Mouse (Mus musculus) WW6 (cell line): ENCODE measurements at regions not wholly inside any gene's neighbourhood (a gene's known extent, or its start where the extent isn't known, plus 50 kb on each side); places are given as distances from the start of the nearest gene placed in this dataset.

Experiments used
- DNase-seq: peaks from one replicate; pipeline ENCODE4 v3.0.0-alpha.2; 2013; ENCODE audit warnings: low read depth, low spot score

DNA sequence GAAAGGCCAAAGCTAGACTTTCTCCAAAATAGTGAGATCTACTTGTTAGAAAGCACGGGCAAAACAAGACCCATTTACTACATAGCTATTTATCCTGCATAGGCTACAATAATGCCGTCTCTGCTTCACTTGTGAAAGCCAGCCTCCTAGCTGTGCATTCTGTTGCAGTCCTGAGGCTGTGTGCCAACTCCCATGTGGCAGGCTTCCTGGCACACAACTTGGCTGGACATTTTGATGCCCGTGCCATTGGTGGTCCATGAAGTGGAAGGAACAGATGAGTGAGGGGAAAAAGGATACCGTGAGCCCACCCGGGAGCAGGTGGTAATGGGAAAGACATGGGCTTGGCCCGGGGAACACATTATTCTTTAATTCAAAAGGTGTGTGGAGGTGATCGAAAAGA lies 120.4 kb downstream of the Csl start:
- no peak for DNase-seq

DNA sequence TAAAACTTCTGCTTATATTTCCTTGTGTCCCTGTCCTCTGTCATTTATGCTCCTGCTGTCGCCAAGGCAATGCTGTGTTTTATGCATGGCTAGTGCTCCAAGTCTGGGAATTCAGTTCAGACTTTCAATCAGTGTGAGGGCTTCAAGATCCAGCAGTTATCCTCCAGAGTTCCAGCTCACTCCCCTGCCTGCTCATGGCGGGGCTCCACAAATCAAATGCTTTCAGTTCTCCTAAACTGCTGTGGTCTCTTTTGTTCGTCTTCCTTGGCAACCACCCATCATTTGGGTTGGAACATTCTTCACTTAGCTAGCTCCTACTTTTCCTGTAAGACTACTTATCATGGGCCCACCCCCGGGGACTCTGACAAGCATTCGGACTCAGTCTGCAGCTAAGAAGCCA lies 120.0 kb downstream of the Csl start:
- no peak for DNase-seq

DNA sequence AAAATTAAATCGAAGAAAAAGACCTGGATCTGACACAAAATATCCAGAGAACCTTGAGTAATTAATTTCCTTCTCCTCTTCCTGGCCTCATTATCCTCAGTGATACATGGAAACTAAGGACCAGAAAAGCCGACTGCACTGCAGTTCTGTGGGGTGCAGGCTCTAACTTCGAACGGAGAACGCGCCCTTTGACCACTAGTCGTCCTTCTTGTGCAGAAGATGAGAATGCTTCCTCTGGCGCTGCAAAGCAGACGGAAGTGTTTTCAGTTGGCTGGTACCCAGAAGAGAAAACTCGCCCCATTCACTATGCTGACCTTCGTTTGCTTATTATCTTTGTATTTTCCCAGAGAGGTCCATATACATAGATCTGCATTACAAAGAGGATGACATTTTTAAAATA lies 117.7 kb downstream of the Csl start:
- peak; percentile 7 for DNase-seq

DNA sequence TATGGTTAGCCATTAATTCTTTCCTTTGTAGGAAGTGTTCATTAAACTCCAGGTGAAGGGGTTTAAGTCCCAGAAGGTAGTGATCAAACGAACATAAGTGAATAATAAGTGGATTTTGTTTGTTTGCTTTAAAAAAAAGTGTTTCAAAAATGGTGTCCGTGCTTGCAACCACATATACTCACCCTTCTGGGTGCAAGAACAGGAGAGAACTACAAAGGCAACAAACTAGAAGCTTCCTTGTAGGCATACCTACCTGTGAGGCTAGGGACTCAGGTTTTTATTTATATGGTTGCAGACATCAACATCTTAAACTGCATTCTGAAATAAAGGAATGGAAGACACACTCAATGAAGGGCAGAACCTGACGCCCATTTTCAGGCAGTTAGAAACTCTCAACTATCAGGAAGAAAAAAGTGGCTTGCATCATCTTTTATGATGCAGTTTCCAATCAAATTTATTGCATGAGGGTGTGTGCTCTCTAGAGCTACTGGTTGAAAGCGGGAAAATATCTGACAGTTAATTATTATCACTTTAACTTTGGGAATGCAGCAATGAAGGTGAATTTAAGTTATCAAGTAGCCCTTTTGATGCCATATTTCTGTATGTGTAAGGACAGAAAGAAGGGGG lies 117.1 kb downstream of the Csl start:
- DNase-seq, result no peak

DNA sequence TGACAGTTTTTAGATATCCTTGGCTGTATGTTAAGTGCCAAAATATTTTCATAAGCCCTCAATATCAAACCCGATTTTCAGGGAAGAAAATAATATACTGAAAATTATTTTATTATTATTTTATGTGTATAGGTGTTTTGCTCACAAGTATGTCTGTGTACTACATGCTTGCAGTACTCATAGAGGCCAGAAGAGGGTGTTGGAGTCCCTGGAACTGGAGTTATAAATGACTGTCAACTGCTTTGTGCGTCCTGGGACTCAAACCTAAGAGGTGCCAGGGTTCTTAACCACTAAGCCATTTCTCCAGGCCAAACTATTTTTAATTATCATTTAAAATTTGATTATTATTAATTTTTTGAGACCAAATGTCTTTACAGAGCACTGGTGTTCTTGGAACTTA lies 114.5 kb downstream of the Csl start:
- DNase-seq, result peak; percentile 3

DNA sequence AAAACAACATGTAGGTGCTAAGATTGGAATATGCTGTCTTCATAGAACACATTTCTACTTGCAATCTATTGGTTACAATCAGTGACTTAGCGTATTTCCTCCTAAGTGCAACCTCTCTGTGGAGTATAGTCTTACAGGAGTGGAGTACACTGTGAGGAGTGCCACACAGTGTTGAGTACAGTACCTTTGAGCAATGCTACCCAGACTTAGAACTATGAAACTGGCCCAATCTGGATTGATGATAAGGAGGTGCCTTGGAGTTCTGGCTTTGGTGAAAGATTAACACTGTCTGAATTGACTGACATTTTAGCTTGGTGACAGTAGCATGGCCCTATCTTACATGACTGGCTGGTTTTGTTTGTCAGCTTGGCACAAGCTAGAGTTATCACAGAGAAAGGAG lies 107.4 kb downstream of the Csl start:
- DNase-seq, result no peak

DNA sequence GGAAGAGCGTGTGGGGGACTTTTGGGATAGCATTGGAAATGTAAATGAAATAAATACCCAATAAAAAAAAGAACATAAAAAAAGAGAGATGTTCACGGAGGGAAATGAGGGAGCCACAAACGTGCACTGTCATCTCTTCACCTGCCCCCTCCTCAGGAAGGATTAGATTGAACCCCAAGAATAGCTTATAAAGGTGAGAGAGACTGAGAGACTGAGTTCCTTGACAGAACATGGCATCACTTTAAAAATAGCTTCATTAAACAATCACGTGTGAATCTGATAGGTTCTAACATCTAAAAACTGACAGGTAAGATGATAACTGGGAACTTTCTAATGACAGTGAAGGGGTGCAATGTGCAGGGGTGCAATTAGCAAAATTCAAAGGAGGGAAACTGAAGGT lies 105.2 kb downstream of the Csl start:
- DNase-seq, result no peak

DNA sequence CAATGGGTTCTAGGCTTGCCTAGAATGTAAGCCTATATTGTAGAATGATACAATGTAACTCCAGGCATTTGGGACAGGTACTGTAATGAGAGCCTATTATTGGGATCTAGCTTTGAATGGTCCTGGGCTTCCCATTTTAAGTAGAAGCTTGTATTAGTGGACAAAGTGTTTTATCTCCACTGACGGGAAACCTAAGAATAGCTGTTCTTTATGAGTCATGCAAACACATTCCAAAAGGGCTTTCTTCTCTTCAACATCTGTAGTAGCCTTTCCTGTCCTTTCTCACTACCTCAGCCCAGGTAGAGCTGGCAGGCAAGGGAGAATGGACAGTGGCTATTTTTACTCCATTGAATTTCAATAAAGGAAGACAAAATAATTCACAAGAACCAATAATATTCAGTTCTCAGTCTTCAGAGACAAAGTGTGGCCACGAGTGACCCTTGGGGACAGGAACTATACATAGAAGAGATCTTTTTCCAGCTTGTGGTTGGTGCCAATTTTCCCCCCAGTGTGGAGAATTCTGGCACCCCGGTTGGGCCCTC lies 82.8 kb downstream of the Csl start:
- DNase-seq, result no peak

DNA sequence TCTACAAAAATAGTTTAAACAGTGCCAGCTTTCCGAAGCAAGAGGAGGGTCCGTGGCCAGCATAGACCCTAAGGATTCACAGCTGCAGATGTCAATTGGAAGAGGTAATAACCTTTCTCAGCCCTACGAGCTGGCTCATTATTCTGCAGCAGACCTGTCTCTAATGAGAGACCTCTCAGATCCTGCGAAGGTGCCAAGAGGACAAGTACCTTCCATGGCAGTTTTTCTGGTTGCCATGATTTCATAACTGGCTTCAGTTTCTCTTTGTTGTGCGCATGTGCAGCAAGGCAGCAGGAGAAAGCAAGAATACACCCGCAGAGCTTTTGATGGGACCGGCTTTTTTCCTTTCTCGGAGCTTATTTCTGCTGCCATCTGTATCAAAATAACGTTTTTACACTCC lies 81.4 kb downstream of the Csl start:
- no peak for DNase-seq

DNA sequence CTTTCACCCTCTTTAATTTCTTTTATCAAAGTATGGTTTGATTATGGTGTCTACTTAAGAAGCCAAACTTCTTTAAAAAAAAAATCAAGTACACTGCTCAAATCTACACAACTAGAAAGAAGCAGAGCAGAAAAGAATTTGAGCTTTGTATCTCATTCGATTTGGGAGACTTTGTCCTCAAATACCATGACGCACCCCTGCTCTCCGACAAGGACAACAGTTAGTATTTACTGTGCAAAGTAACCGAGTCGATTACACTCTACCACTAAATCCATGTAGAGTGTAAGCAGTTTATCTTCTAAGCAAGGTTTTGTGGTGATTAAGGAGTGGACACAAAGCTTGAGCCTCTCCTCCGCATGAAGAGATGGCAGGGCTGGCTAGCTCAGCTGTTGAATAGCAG lies 79.6 kb downstream of the Csl start:
- DNase-seq, result no peak

DNA sequence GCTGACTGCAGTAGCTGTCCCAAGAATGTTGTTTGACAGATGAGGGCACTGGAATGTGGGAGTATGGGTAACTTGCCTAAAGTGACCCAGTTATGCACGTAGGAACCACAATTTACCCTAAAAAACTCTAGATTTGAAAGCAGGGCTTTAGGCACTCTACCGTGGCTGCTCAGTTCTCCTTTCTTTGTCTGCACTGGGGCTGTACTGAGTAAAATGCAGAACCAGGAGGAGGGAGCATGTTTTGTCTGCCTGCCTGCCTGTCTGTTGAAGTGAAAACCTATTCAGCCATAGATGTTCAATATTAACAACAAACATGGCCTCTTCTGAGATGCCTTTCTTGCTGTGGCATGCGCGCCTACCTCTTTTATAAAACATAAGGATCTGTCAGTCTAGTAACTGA lies 77.5 kb downstream of the Csl start:
- DNase-seq, result no peak

DNA sequence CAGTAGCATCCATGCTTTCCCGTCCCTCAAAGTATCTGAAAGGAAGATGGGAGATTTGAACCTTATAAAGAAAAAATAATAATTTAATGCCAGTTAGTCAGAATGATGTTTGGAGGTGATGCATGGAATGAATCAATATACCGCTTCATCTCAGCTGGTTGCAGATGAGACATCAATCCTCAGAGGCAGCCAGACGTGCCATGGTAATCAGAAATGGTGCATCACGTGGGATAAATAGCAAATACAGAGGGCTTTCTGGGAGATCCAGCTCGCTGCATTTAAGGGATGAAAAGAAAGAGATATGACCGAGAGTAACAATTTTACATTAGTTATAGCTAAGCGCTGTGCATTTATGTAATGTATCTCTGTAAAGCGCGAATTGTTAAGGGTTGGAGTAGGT lies 77.1 kb downstream of the Csl start:
- no peak for DNase-seq

DNA sequence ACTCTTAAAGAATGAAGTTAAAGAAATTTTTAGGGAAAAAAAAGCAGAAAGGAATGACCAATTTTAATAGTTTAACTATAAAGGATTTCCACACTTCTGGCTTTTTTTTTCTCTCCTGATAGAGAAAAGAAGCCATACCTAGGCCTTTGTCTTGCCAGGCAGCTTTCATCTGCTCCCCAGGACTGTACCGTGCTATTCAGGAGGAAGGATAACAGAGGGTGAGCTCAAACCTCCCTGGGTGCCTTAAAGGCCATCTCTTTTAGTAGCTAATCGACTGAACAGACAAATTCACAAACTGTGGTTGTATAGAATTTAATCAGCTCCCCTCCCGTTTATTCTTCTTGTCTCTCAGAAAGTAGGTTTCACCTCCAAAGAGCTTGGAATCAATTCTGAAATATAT lies 76.1 kb downstream of the Csl start:
- DNase-seq, result no peak

DNA sequence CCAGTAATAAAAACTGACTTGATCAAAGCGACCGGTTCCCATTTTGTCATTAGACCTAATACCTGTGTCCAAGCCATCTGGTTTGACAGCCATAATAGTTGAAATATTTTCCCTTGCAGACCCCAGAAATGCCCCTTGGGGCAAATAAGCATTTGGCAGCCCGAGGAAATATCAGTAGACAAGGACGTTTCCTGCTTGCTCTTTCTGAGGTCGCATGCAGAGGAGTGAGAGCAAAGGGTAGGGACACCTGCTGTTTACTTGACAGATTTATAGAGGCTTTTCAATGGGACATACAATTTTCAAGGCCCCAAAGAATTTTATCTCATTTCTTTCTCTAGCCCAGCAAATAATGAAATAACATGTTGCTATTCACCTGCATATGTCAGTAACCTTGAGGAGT lies 73.5 kb downstream of the Csl start:
- no peak for DNase-seq

DNA sequence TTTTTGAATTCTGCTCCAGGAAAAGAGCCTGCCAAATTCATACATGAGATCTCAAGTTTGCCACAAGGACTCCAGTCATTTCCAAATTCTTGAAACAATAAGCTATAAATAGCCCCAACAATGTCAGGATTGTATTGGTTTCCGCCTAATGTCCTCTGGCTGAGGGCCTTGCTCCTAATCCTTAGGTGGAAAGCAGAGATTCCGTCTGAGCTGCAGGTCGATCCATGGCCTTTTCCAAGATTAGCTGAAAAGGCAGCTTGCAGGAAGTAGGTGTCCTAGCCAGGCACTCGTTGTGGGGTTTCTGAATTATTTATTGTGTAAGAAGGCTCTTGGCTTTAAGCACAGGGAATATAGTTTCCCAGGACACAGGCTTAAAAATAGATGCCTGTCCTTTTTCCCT lies 72.4 kb downstream of the Csl start:
- no peak for DNase-seq

DNA sequence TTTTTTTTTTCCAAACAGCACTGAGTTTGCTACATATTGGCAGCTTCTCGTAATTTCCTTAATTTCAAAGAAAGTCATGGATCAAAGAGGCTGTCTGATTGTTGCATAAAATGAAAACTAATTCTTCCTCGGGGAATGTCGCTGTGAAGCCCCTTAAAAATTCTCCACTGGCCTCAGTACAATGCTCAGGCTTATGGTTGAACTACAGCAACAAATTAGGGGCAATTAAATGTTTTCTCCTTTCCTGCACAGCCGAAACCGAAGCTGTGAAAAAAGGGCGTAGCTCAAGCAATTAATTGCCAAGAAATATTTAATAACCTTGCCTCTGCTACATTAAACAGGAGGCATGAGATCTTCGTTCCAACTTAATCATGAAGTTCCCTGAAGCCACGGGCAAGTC lies 61.8 kb downstream of the Csl start:
- no peak for DNase-seq

DNA sequence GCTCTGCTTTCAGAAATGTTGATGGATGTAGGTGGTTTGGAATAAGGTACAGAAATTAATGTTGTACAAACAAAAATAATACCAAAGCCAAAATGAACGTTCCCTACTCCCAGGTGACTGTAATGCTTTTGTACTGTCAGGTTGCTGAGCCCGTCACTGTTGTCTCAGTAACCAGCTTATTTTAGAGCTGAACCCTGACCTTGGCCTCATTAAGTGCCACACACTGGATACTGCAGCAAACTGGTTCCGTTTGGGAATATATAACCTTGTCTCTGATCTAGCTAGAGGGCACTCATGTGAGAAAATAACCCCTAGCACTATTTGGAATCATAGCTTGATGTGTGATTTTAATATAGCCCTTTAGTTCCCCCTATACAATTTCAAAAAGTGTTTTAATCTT lies 60.0 kb downstream of the Csl start:
- DNase-seq, result no peak

DNA sequence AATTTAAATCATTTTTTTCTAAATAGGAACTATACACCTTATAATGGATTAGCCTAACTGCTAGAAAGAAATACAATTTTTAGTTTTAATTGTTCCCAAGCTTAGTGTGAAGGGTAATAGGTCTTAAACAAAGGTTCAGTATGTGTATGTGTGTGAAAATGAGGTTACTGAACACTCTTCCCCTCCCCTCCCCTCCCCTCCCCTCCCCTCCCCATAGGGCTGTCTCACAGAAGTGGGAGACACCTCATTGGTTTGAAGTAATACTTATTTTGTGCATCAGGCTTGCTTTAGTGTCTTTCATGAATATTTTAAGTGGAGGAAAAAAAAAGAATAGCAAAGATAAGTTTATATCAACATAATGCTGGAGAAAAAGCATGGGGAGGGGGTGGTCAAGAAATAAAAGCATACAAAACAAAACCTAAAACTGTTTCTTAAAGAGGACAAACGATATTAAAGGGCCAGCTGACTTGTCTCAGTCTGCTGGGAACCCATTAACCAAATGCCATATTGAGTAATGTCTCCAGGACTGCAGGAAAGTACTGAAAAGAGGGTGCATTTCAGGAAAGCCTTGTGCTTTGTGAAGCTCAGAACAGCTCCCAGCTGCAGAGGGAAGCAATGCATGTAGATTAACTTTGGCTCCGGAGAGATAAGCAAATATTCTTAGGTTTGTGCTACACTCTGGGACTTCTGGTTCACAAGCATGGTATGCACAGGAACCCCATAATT lies 59.2 kb downstream of the Csl start:
- no peak for DNase-seq
